Comparison of ENCODE assay signal across 8 mouse cellular contexts in genomic region chr7:63754573-63755475, GRCm38 (mm10).
DNase-seq lines count a peak whose midpoint lies in the region; ATAC-seq and TF ChIP-seq lines count a peak whose summit lies in the region.

No protein-coding gene starts in this region.

- H3K36me3 ChIP-seq in heart, embryonic 16.5 days (ENCODE audit: control insufficient read depth, insufficient read depth), result no peaks in the 10 kb centered on the region
- H3K36me3 ChIP-seq in liver, embryonic 15.5 days (replicated peaks), result no peaks in the 10 kb centered on the region
- no peaks in the 10 kb centered on the region for H3K36me3 ChIP-seq in neural tube, embryonic 11.5 days (ENCODE audit: control insufficient read depth, insufficient read depth, low read length)

- no peak for TF ChIP-seq CTCF in embryonic fibroblast, embryonic 13.5 days (IDR thresholded peaks at IDR 0.05; ENCODE audit: borderline replicate concordance, insufficient read depth, low read length)

- H3K27ac ChIP-seq in embryonic fibroblast, embryonic 13.5 days (ENCODE audit: insufficient read depth, low read length), result peak overlapping the region; percentile 9; the same call in 1 of the 2 replicates
- H3K27ac ChIP-seq in heart, embryonic 16.5 days (ENCODE audit: low read length), result no peak overlapping the region
- no peak overlapping the region for H3K27ac ChIP-seq in liver, embryonic 15.5 days (replicated peaks)
- no peak overlapping the region for H3K27ac ChIP-seq in neural tube, embryonic 11.5 days (ENCODE audit: low read depth, low read length)

- H3K9me3 ChIP-seq in heart, embryonic 16.5 days (replicated peaks; ENCODE audit: control insufficient read depth, low read length), result no peaks in the 10 kb centered on the region
- H3K9me3 ChIP-seq in liver, embryonic 15.5 days (replicated peaks), result no peaks in the 10 kb centered on the region
- H3K9me3 ChIP-seq in neural tube, embryonic 11.5 days (ENCODE audit: control insufficient read depth, low read length), result no peaks in the 10 kb centered on the region

- no peak for ATAC-seq in heart, embryonic 16.5 days (replicated peaks; ENCODE audit: extremely low read depth, insufficient read depth, low FRiP score)
- no peak for ATAC-seq in liver, embryonic 15.5 days (ENCODE audit: insufficient read depth)
- peak; percentile 16; the same call in 1 of the 2 replicates for ATAC-seq in neural tube, embryonic 11.5 days (ENCODE audit: insufficient read depth, low FRiP score, low TSS enrichment)

- H3K9ac ChIP-seq in heart, embryonic 16.5 days (ENCODE audit: low read length), result peak overlapping the region; percentile 63
- H3K9ac ChIP-seq in liver, embryonic 15.5 days, result no peak overlapping the region
- H3K9ac ChIP-seq in neural tube, embryonic 11.5 days (ENCODE audit: low read length), result peak overlapping the region; percentile 64

- peak; percentile 25 for DNase-seq in urinary bladder, postnatal 25 days (ENCODE audit: low spot score)
- DNase-seq in urinary bladder, postnatal 4 days (ENCODE audit: low spot score in 2 of 2), result no peak
- peak; percentile 16 to 62 for DNase-seq in kidney, postnatal 25 days
- peak; percentile 42 for DNase-seq in neural tube, embryonic 11.5 days (ENCODE audit: low spot score)
- DNase-seq in Muller cell, postnatal 12 days (ENCODE audit: inconsistent ontology term), result no peak

- no peaks in the 10 kb centered on the region for H3K4me1 ChIP-seq in embryonic fibroblast, embryonic 13.5 days (ENCODE audit: control insufficient read depth, insufficient read depth, low read length)
- peaks cover 21% of the 10 kb centered on the region for H3K4me1 ChIP-seq in heart, embryonic 16.5 days (ENCODE audit: control insufficient read depth, insufficient read depth, low read length)
- H3K4me1 ChIP-seq in liver, embryonic 15.5 days (replicated peaks), result no peaks in the 10 kb centered on the region; the same call in 1 of the 2 replicates
- H3K4me1 ChIP-seq in neural tube, embryonic 11.5 days (ENCODE audit: control insufficient read depth, insufficient read depth, low read length), result peaks cover 8% of the 10 kb centered on the region; the same call in 1 of the 2 replicates

- TF ChIP-seq POLR2A in embryonic fibroblast, embryonic 13.5 days (IDR thresholded peaks at IDR 0.05; ENCODE audit: low read depth, low read length), result peak; percentile 51; the same call in 1 of the 2 replicates

- 1% methylated on average over 43 of the region's 43 CpGs for WGBS in heart, embryonic 16.5 days
- 4% methylated on average over 43 of the region's 43 CpGs for WGBS in liver, embryonic 15.5 days (ENCODE audit: insufficient replicate concordance)
- WGBS in neural tube, embryonic 11.5 days, result 2% methylated on average over 43 of the region's 43 CpGs

- H3K4me2 ChIP-seq in heart, embryonic 16.5 days (ENCODE audit: low read depth, low read length), result peak overlapping the region; percentile 82
- H3K4me2 ChIP-seq in liver, embryonic 15.5 days, result peak overlapping the region; percentile 55
- H3K4me2 ChIP-seq in neural tube, embryonic 11.5 days (ENCODE audit: low read depth), result peak overlapping the region; percentile 90

- H3K27me3 ChIP-seq in heart, embryonic 16.5 days (ENCODE audit: control insufficient read depth, insufficient read depth, low read length), result peaks cover 68% of the 10 kb centered on the region
- peaks cover 65% of the 10 kb centered on the region for H3K27me3 ChIP-seq in liver, embryonic 15.5 days
- peaks cover 54% of the 10 kb centered on the region for H3K27me3 ChIP-seq in neural tube, embryonic 11.5 days (ENCODE audit: control insufficient read depth, insufficient read depth, low read length)

- peak overlapping the region; percentile 39 for H3K4me3 ChIP-seq in embryonic fibroblast, embryonic 13.5 days (ENCODE audit: insufficient read depth, low read length)
- peak overlapping the region; percentile 54 for H3K4me3 ChIP-seq in heart, embryonic 16.5 days (ENCODE audit: low read length)
- peak overlapping the region; percentile 31 for H3K4me3 ChIP-seq in liver, embryonic 15.5 days (replicated peaks)
- H3K4me3 ChIP-seq in neural tube, embryonic 11.5 days (ENCODE audit: low read depth, low read length), result peak overlapping the region; percentile 37

Comparison
In these comparisons a context has a peak if more than half of its experiments do, and no peak if none do; other contexts are left out.
1. DNase-seq: peak in urinary bladder, postnatal 25 days (single experiment), kidney, postnatal 25 days (2 of 2) and neural tube, embryonic 11.5 days (single experiment); none in urinary bladder, postnatal 4 days (0 of 2) and Muller cell, postnatal 12 days (single experiment).
2. Peak in every context shown above with its lines, with median percentiles within 50 percentile points of each other: H3K4me3 ChIP-seq and H3K4me2 ChIP-seq.